Comparison of ENCODE assay signal across 10 mouse cellular contexts in the genomic region with DNA sequence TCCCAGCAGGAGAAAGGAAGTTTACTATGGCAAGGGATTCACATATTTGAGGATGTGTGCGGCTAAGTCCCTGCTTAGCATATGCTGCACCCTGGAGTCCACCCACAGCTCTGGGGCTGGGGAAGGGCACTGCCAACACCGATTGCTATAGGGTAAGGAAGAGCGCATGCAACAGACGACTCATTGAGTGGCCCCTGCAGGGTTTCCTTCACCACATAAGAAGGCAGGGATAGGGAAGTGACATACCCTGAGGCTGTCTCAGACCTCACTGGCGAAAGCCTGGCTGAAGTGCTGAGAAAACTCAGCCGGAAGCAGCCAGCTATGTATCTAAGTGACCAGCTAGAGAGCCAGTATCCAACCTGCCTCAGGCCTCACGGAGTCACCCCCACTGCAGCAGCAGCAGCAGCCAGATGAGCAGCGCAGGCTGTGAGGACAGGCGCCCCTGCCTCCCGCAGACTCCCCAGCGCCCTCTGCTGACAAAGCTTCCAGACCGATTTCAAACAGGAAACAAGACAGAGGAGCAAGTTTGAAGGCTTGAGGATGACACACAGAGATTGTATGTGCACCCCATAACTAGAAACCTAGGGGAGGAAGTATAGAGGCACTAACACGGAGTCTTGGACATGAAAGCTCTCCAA. TPM values are rescaled to one million over a fixed set of nuclear protein-coding genes. Genes with fewer than 3 reads are reported as not detected.
A peak's percentile ranks its signal among the peaks of the same experiment; 100 is the strongest.
DNase-seq lines count a peak whose midpoint lies in the region; ATAC-seq lines count a peak whose summit lies in the region.
"Had no signal": no experiment of that assay in that cellular context is flagged by ENCODE, and none has a peak within 500 bp of the region (broad histone marks: within the 10 kb centered on the region; RNA-seq: fewer than 3 reads in every experiment).

No protein-coding gene starts in this region.

- peak; percentile 72 to 73 for DNase-seq in cerebellum, postnatal 10 days
- peak; percentile 49 for DNase-seq in neural tube, embryonic 10.5 days (ENCODE audit: extremely low spot score, low spot score)
- DNase-seq in layer of hippocampus, postnatal 10 days (ENCODE audit: low spot score in 2 of 2): peak; percentile 58 to 71
- peak; percentile 77 for DNase-seq in thymus, postnatal 0 days (ENCODE audit: low spot score)

- no peak overlapping the region for H3K27ac ChIP-seq in neural tube, embryonic 15.5 days (replicated peaks)
- H3K27ac ChIP-seq in embryonic facial prominence, embryonic 13.5 days: no peak overlapping the region
- H3K27ac ChIP-seq: neural tube, embryonic 13.5 days had no signal

- H3K4me1 ChIP-seq in neural tube, embryonic 15.5 days: no peaks in the 10 kb centered on the region
- H3K4me1 ChIP-seq in embryonic facial prominence, embryonic 13.5 days: no peaks in the 10 kb centered on the region
- peaks cover 27% of the 10 kb centered on the region for H3K4me1 ChIP-seq in megakaryocyte, embryonic 14.5 days
- H3K4me1 ChIP-seq: neural tube, embryonic 13.5 days had no signal

- WGBS in neural tube, embryonic 15.5 days: 22% methylated on average over 13 of the region's 13 CpGs
- 6% methylated on average over 13 of the region's 13 CpGs for WGBS in embryonic facial prominence, embryonic 13.5 days

- no peak overlapping the region for H3K4me3 ChIP-seq in neural tube, embryonic 15.5 days (replicated peaks)
- H3K4me3 ChIP-seq in embryonic facial prominence, embryonic 13.5 days: no peak overlapping the region
- H3K4me3 ChIP-seq in megakaryocyte, embryonic 14.5 days (replicated peaks): peak overlapping the region; percentile 80
- H3K4me3 ChIP-seq: neural tube, embryonic 13.5 days had no signal

- no peak overlapping the region for H3K9ac ChIP-seq in neural tube, embryonic 15.5 days (replicated peaks)
- H3K9ac ChIP-seq in embryonic facial prominence, embryonic 13.5 days: peak overlapping the region; percentile 36; the same call in 1 of the 2 replicates
- H3K9ac ChIP-seq: neural tube, embryonic 13.5 days had no signal

- no peaks in the 10 kb centered on the region; the same call in 1 of the 2 replicates for H3K27me3 ChIP-seq in neural tube, embryonic 15.5 days (replicated peaks)
- H3K27me3 ChIP-seq in embryonic facial prominence, embryonic 13.5 days: no peaks in the 10 kb centered on the region
- peaks cover 30% of the 10 kb centered on the region for H3K27me3 ChIP-seq in megakaryocyte, embryonic 14.5 days (replicated peaks)

- ATAC-seq in cerebellum, adult (ENCODE audit: insufficient number of reproducible peaks, low FRiP score, low TSS enrichment): no peak
- no peak for ATAC-seq in neural tube, embryonic 15.5 days (ENCODE audit: low FRiP score)
- no peak for ATAC-seq in embryonic facial prominence, embryonic 13.5 days (ENCODE audit: insufficient number of reproducible peaks, insufficient read depth, low FRiP score, low TSS enrichment, low read depth)

- H3K9me3 ChIP-seq in neural tube, embryonic 15.5 days (replicated peaks): no peaks in the 10 kb centered on the region
- H3K9me3 ChIP-seq in embryonic facial prominence, embryonic 13.5 days: no peaks in the 10 kb centered on the region
- no peaks in the 10 kb centered on the region for H3K9me3 ChIP-seq in megakaryocyte, embryonic 14.5 days
- H3K9me3 ChIP-seq: neural tube, embryonic 13.5 days had no signal

- H3K4me2 ChIP-seq in neural tube, embryonic 15.5 days: no peak overlapping the region
- H3K4me2 ChIP-seq in embryonic facial prominence, embryonic 13.5 days: 0 out of 2 replicates have a peak overlapping the region, but pooled peaks have one; percentile 14
- H3K4me2 ChIP-seq: neural tube, embryonic 13.5 days had no signal

- no peaks in the 10 kb centered on the region for H3K36me3 ChIP-seq in neural tube, embryonic 15.5 days
- H3K36me3 ChIP-seq in embryonic facial prominence, embryonic 13.5 days: no peaks in the 10 kb centered on the region
- no peaks in the 10 kb centered on the region for H3K36me3 ChIP-seq in megakaryocyte, embryonic 14.5 days (replicated peaks; ENCODE audit: low read length)
- H3K36me3 ChIP-seq: neural tube, embryonic 13.5 days had no signal

RNA-seq across cellular contexts. Expression of a gene that starts 17.8 kb away (rescaled TPM):
- polyA plus RNA-seq in neural tube, embryonic 15.5 days (2015; fragmentation: Nextera tagmentation; extraction: Ambion mirVana): 70.8 and 88.2 TPM in 2 replicates
- 140 and 167 TPM in 2 replicates for polyA plus RNA-seq in embryonic facial prominence, embryonic 13.5 days (2015; fragmentation: Nextera tagmentation; extraction: Ambion mirVana)
- total RNA-seq in layer of hippocampus, postnatal 10 days (2021): 10 to 100 TPM; 69.3 to 77.2 TPM
- polyA plus RNA-seq in megakaryocyte, embryonic 14.5 days (2012; ENCODE audit: insufficient read depth, low replicate concordance): 156 and 233 TPM in 2 replicates
- polyA plus RNA-seq in thymus, postnatal 0 days (2015; fragmentation: Nextera tagmentation; extraction: Ambion mirVana): 147 and 150 TPM in 2 replicates

RNA-seq across cellular contexts. Expression of a gene that starts 22.4 kb away (rescaled TPM):
- 0.06 and 0.17 TPM in 2 replicates for polyA plus RNA-seq in neural tube, embryonic 15.5 days (2015; fragmentation: Nextera tagmentation; extraction: Ambion mirVana)
- 0.03 TPM in 2 replicates for polyA plus RNA-seq in embryonic facial prominence, embryonic 13.5 days (2015; fragmentation: Nextera tagmentation; extraction: Ambion mirVana)
- total RNA-seq in layer of hippocampus, postnatal 10 days (2021): under 1 TPM; 0.04 to 0.09 TPM
- polyA plus RNA-seq in megakaryocyte, embryonic 14.5 days (2012; ENCODE audit: insufficient read depth, low replicate concordance): not detected in 2 replicates
- 0.22 and 0.40 TPM in 2 replicates for polyA plus RNA-seq in thymus, postnatal 0 days (2015; fragmentation: Nextera tagmentation; extraction: Ambion mirVana)
- total RNA-seq: gastrocnemius, postnatal 4 days had no signal

RNA-seq across cellular contexts. Expression of a gene that starts 27.6 kb away (rescaled TPM):
- polyA plus RNA-seq in neural tube, embryonic 15.5 days (2015; fragmentation: Nextera tagmentation; extraction: Ambion mirVana): 10.7 and 10.9 TPM in 2 replicates
- polyA plus RNA-seq in embryonic facial prominence, embryonic 13.5 days (2015; fragmentation: Nextera tagmentation; extraction: Ambion mirVana): 14.8 and 14.9 TPM in 2 replicates
- 10 to 100 TPM; 31.6 to 35.6 TPM for total RNA-seq in layer of hippocampus, postnatal 10 days (2021)
- 49.2 and 72.9 TPM in 2 replicates for polyA plus RNA-seq in megakaryocyte, embryonic 14.5 days (2012; ENCODE audit: insufficient read depth, low replicate concordance)
- 11.5 and 12.4 TPM in 2 replicates for polyA plus RNA-seq in thymus, postnatal 0 days (2015; fragmentation: Nextera tagmentation; extraction: Ambion mirVana)
